Mouse (Mus musculus): Measurements from ENCODE around the gene Rft1.
"Not testable (repeated sequence)": the region's sequence is repeated elsewhere in the genome, so short reads cannot be mapped to it uniquely, and the experiment has no call there.

The Rft1 gene

DNA sequence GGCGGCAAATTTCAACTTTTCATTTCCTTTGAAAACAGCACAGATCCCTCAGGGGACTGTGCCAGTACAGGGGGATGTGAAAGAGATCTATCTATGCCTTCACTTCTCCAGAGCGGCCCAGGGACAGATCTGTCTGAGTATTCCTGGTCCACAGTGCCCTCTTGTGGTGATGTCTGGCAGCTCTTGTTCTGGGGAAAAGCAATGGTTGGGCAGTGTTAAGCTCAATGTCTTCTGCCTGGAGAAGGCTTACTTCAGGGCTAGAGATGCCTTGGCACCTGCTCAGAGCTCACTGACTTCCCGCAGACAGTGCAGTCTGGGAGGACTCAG, 17.8 kb downstream of the Rft1 start:
- DNase-seq (ENCODE audit: low read depth, low spot score): peak; percentile 90

GRCm38 (mm10) chr14:30674947-30675346, 20.8 kb downstream of the Rft1 start:
- DNase-seq (ENCODE audit: low read depth, low spot score): no peak

- DNase-seq (ENCODE audit: low read depth, low spot score): no peak
Measured at GRCm38 (mm10) chr14:30682131-30682530, 28.0 kb downstream of the Rft1 start.

- DNase-seq (ENCODE audit: low read depth, low spot score): no peak
Measured at GRCm38 (mm10) chr14:30690685-30691084, 36.5 kb downstream of the Rft1 start.

- DNase-seq (ENCODE audit: low read depth, low spot score): no peak
Measured at GRCm38 (mm10) chr14:30692439-30692838, 38.3 kb downstream of the Rft1 start.

GRCm38 (mm10) chr14:30694786-30695185, 40.6 kb downstream of the Rft1 start:
- DNase-seq (ENCODE audit: low read depth, low spot score): no peak

GRCm38 (mm10) chr14:30695609-30696008, 41.4 kb downstream of the Rft1 start:
- DNase-seq (ENCODE audit: low read depth, low spot score): no peak

DNA sequence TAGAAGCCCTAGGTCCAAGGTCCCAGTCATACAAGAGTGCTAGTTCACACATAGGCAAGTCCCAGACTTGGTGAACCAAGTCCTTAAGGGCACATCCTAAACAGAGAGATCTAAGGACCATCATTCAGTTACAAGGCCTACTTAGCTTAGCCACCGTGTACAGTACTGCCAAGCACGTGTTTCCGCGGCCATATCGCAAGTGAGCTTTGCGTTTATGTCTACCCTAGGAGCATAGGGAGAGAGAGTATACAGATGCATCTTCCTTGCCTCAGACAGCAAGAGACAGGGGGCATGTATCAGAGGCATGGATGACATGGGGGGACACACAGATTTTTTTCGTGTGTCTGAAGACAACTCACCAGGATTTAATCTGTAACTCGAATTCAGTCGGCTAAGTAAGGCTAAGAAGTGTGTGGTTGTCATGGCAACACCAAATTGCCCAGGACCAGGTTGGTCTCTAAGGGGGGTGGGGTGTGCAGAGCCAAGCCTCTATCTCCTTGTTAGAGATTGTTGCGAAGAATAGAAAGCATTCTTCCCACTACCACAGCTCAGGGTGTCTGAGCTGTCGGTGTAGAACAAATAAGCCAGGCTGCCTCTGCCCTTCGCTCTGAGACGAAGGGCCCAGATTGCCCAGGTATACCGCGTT, 43.4 kb downstream of the Rft1 start:
- no peak for DNase-seq (ENCODE audit: low read depth, low spot score)

DNA sequence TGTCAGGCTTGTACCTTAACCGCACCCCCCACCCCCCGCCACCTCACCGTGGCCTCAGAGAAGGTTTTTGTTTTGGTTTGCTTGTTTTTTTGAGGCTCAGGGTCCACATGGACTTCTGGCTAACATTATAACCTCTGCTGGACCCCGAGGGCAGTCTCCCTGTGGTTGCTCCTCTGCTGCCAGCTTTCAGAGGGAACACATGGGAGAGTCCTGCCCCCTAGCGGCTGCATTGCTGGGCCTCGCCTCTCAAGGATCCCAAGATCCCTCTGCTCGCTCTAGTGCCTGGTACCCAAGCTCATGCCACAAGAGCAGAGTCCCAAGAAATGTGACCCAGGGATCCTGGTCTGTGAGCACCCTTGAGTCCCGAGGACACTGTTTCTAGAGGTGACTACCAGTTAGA, 45.5 kb downstream of the Rft1 start:
- DNase-seq (ENCODE audit: low read depth, low spot score): peak; percentile 73

DNA sequence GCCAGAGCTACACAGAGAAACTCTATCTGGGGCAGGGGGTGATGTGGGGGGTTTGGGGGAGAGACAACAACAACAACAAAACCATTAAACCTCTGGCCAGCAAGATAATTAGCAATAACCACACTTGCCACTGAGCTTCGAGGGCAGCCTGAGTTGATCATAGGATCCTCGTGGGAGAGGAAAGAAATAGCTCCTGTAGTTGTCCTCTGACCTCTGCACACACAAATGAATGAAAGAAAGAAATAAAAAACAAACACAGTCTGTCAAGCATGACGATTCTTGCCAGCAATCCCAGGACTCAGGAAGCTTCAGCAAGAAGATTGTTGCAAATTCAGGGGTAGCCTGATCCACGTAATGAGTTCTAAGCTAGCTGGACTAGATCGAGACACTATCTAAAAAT, 48.4 kb downstream of the Rft1 start:
- no peak for DNase-seq (ENCODE audit: low read depth, low spot score)

- DNase-seq (ENCODE audit: low read depth, low spot score): no peak
Measured at GRCm38 (mm10) chr14:30703079-30703478, 48.9 kb downstream of the Rft1 start.

- no peak for DNase-seq (ENCODE audit: low read depth, low spot score)
Measured at GRCm38 (mm10) chr14:30704098-30704855, 50.1 kb downstream of the Rft1 start.

DNA sequence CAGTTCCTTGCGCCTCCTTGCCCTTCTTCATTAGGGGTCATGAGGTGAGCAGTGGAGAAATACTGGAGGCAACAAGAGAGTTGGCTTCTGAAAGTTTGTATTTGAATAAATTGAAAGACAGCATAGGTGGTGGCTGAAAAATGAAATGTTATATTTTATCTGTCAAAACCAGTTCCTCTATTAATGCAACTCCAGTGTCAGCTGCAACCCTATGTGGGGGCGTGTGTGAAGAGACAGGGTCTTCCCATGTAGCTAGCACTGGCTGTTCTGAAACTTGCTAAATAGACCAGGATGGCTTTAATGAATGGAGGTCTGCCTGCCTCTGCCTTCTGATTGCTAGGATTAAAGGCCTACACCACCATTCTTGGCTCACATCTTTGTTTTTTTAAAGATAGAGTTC, 57.7 kb downstream of the Rft1 start:
- no peak for DNase-seq (ENCODE audit: low read depth, low spot score)

DNA sequence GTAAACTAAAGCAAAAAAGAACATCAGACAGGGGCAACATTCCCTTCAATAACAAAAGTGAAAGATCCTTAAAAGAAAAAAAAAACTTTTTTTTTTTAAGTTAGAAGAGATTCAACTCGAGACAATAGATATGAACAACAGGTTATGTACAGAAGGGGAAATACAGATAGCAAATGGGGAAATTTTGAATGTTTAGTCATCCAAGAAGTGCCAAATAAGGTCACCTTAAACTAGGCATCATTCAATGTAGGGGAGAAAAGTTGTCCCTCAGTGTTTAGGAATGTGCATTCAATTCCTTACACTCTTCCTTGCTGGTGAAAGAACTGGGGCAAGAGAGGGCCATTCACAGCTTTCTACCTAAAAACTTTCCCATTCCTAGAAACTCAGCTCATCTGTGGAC, 59.6 kb downstream of the Rft1 start:
- DNase-seq (ENCODE audit: low read depth, low spot score): no peak

GRCm38 (mm10) chr14:30714799-30715617, 60.8 kb downstream of the Rft1 start, which contains the start of gene Sfmbt1:
Sfmbt1 (plus strand) TSS chr14:30714849.
- DNase-seq (ENCODE audit: low read depth, low spot score): peak; percentile 63

GRCm38 (mm10) chr14:30715618-30716050, 61.5 kb downstream of the Rft1 start:
- peak; percentile 89 for DNase-seq (ENCODE audit: low read depth, low spot score)

DNA sequence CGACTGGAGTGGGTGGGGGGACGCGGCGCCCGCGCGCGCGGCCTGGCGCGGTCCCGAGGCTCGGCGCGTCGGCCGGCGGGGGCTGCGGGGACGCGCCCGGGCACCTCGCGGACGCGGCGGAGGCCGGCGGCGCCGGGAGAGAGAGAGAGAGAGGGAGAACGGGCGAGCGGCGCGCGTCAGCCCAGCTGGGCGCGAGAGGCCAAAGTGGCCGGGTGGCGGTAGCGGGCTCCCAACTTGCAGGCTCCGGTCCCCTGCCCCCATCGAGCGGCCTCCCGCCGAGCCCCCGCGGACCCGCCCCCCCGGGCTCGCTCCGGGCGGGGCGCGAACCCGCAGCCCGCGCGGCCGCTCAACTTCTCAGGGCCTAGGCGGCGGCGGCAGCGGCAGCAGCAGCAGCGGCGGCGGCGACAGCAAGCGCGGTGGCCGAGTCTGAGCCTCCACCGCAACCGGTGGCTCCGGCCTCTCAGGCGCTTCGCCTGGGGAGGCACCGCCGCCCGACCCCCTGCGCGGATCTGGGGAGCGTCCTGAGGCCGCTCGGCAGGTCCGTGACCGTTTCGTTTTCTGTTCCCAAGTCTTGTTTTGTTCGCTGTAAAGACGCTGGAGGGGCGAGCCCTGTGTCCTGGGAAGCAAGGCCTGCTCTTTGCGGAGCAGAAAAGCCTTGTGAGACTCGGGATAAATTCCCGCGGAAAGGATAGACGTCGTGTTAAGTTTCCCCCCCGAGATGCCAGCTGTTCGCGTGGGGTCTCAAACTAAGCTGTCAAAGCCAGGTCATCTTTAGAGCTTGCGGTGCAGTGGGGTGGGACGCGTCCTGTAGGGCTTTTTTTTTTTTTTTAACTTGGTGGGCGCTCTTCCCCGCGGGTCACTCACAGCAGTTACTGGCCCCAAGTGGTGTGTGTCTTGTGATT, 62.1 kb downstream of the Rft1 start:
- peak; percentile 86 for DNase-seq (ENCODE audit: low read depth, low spot score)

DNA sequence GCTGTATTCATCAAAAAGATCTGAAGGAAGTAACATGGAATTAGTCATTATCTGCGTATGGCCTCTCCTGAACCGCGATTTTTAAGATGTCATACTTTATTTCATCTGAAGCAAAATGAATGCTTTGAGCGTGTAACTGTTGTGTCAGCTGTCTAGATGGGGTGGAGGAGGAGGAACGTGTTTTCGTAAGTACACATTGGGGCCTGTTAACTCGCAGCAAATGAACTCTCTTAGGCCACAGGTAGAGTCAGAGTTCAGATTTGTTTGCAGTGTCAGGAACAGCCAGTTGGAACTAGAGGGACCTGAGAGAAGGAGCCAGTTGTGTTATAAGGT, 62.8 kb downstream of the Rft1 start:
- peak; percentile 70 for DNase-seq (ENCODE audit: low read depth, low spot score)

DNA sequence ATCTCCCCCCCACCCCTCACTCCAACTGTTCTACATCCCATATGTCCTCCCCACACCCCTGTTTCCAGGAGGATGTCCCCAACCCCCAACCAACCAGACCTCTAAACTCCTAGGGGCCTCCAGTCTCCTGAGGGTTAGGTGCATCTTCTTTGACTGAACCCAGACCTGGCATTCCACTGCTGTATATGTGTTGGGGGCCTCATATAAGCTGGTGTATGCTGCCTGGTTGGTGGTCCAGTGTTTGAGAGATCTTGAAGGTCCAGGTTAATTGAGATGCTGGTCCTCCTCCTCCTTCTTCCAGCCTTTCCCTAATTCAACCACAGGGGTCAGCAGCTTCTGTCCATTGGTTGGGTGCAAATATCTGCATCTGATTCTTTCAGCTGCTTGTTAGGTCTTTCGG, 64.5 kb downstream of the Rft1 start:
- DNase-seq (ENCODE audit: low read depth, low spot score): not testable (repeated sequence)

- no peak for DNase-seq (ENCODE audit: low read depth, low spot score)
Measured at GRCm38 (mm10) chr14:30719514-30719913, 65.4 kb downstream of the Rft1 start.

- no peak for DNase-seq (ENCODE audit: low read depth, low spot score)
Measured at GRCm38 (mm10) chr14:30721850-30722249, 67.7 kb downstream of the Rft1 start.

DNA sequence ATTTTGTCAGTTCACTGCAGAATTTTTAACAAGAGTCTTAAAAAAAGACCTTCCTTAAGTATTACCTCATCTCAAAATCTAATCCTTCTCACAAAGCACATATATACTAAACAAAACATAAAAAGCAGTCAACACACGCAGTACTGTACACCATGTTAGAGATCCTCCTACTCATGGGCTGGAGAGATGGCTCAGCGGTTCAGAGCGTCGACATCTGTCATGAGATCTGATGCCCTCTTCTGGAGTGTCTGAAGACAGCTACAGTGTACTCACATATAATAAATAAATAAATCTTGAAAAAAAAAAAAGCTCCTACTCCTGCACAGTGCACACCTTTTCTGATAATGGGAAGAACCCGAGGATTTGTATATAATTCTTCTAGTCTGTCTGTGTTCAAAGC, 68.2 kb downstream of the Rft1 start:
- DNase-seq (ENCODE audit: low read depth, low spot score): no peak

Data from A20 (cell line).